9 mouse cellular contexts compared by ENCODE assay signal in the genomic region with DNA sequence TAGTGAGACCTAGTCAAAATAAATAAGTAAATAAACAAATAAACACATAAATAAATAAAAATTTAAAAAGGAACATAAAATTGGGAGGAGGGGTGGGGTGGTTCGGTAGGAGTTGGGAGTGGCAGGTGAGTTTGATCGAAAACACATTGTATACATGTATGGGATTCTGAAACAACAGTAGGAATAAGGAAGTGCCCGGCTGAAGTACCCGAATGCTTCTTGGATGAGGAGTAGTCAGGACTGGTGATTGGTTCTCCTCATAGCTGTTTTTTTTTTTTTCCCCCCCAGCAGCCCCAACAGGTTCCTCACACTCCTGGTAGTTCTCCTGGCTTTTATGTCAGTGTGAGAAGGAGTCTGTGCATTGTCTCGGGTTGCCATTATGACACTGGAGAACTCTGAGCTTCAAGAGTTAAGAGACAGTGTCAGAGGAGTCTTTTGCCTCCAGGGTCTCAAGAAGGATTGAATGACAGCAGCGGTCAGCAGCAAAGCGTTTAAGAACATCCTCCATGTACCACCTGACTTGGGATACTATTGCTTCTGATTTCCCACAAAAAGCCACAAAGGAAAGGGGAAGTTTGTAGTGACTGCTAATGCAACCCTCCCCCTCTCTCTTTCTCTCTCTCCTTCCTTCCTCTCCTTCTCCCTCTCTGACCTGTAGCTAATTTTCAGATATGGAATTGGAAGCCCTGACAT. TPM values are rescaled to one million over a fixed set of nuclear protein-coding genes. Genes with fewer than 3 reads are reported as not detected.
DNase-seq lines count a peak whose midpoint lies in the region; ATAC-seq and TF ChIP-seq lines count a peak whose summit lies in the region.
"Had no signal": no experiment of that assay in that cellular context is flagged by ENCODE, and none has a peak within 500 bp of the region (broad histone marks: within the 10 kb centered on the region; RNA-seq: fewer than 3 reads in every experiment).

No protein-coding gene starts in this region.

- 70% methylated on average over 7 of the region's 7 CpGs for WGBS in cerebellum, adult 2 months
- WGBS in hindbrain, embryonic 12.5 days = 67% methylated on average over 7 of the region's 7 CpGs

- H3K4me2 ChIP-seq in hindbrain, embryonic 12.5 days (replicated peaks) = peak overlapping the region; percentile 67

- no peaks in the 10 kb centered on the region for H3K27me3 ChIP-seq in cerebellum, adult 2 months (ENCODE audit: control insufficient read depth, insufficient read depth, low read length)
- no peaks in the 10 kb centered on the region for H3K27me3 ChIP-seq in G1E (ENCODE audit: insufficient read depth, low read length)
- H3K27me3 ChIP-seq in hindbrain, embryonic 12.5 days = no peaks in the 10 kb centered on the region

- H3K9ac ChIP-seq in hindbrain, embryonic 12.5 days = no peak overlapping the region

- TF ChIP-seq CTCF in cerebellum, adult 2 months (IDR thresholded peaks at IDR 0.05; ENCODE audit: borderline replicate concordance, insufficient read depth, low read depth, low read length) = no peak
- TF ChIP-seq CTCF in G1E (IDR thresholded peaks at IDR 0.05; ENCODE audit: low read depth, low read length) = no peak

- peak overlapping the region; percentile 97 for H3K4me3 ChIP-seq in cerebellum, adult 2 months (replicated peaks; ENCODE audit: insufficient read depth, low read depth, low read length)
- peak overlapping the region; percentile 82; the same call in 1 of the 2 replicates for H3K4me3 ChIP-seq in G1E (ENCODE audit: low read depth, low read length)
- no peak overlapping the region for H3K4me3 ChIP-seq in hindbrain, embryonic 12.5 days

- no peak for DNase-seq in cerebellum, adult 2 months
- DNase-seq in cerebellum, postnatal 4 days (ENCODE audit: low spot score in 2 of 2) = no peak
- no peak for DNase-seq in G1E (ENCODE audit: low spot score)
- DNase-seq in kidney, postnatal 4 days = no peak
- DNase-seq in frontal cortex, postnatal 25 days (ENCODE audit: low spot score in 2 of 2) = no peak
- DNase-seq: adrenal gland, postnatal 25 days had no signal

- 0 out of 2 replicates have a peak, but pooled peaks cover 2% of the 10 kb centered on the region for H3K9me3 ChIP-seq in G1E (replicated peaks)
- no peaks in the 10 kb centered on the region for H3K9me3 ChIP-seq in hindbrain, embryonic 12.5 days (replicated peaks)

- ATAC-seq in G1E (ENCODE audit: extremely low read depth, insufficient number of reproducible peaks, low FRiP score, poor library complexity, severe bottlenecking) = no peak
- ATAC-seq in hindbrain, embryonic 12.5 days (ENCODE audit: low FRiP score) = no peak
- ATAC-seq in megakaryocyte, adult 5-6 weeks (ENCODE audit: poor library complexity, severe bottlenecking) = peak; percentile 19; the same call in 1 of the 2 replicates
- ATAC-seq in inflammation-experienced regulatory T-cells, adult 6 months = no peak

- TF ChIP-seq POLR2A in cerebellum, adult 2 months (IDR thresholded peaks at IDR 0.05; ENCODE audit: borderline replicate concordance, insufficient read depth, low read length) = no peak

- no peaks in the 10 kb centered on the region for H3K4me1 ChIP-seq in cerebellum, adult 2 months (ENCODE audit: control insufficient read depth, insufficient read depth, low read length)
- peaks cover 49% of the 10 kb centered on the region for H3K4me1 ChIP-seq in G1E (ENCODE audit: insufficient read depth, low read depth, low read length)
- peaks cover 7% of the 10 kb centered on the region; the same call in 1 of the 2 replicates for H3K4me1 ChIP-seq in hindbrain, embryonic 12.5 days

- H3K36me3 ChIP-seq in G1E (replicated peaks) = peaks cover 24% of the 10 kb centered on the region
- H3K36me3 ChIP-seq in hindbrain, embryonic 12.5 days = no peaks in the 10 kb centered on the region; the same call in 1 of the 2 replicates

- no peak overlapping the region for H3K27ac ChIP-seq in cerebellum, adult 2 months (ENCODE audit: insufficient read depth, low read length)
- no peak overlapping the region for H3K27ac ChIP-seq in hindbrain, embryonic 12.5 days

RNA-seq across cellular contexts. Expression of gene Fxn, which starts 1.0 kb away (rescaled TPM):
- polyA plus RNA-seq in cerebellum, adult 2 months (2012; rRNA removed) = 13.2 and 14.5 TPM in 2 replicates
- 50.3 and 54.0 TPM in 2 replicates for total RNA-seq in G1E (2014; fragmentation: Nextera tagmentation)
- total RNA-seq in G1E (2017) = 23.8 and 24.3 TPM in 2 replicates
- 116 and 142 TPM in 2 replicates for polyA plus RNA-seq in G1E (2012)
- 36.3 and 44.6 TPM in 2 replicates for polyA plus RNA-seq in hindbrain, embryonic 12.5 days (2016; fragmentation: Nextera tagmentation; extraction: Ambion mirVana)
- 9.6 and 10.4 TPM in 2 replicates for total RNA-seq in megakaryocyte, adult 5-6 weeks (2015)
- 4.2 and 4.7 TPM in 2 replicates for total RNA-seq in megakaryocyte, adult 5-6 weeks (2017)
- polyA plus RNA-seq in inflammation-experienced regulatory T-cells, adult 6 months (2017; shearing (Covaris generic)) = 10 to 100 TPM; 12.9 to 16.1 (median 14.1) TPM

RNA-seq across cellular contexts. Expression of gene Tjp2, which starts 56.6 kb away (rescaled TPM):
- 26.5 and 27.7 TPM in 2 replicates for polyA plus RNA-seq in cerebellum, adult 2 months (2012; rRNA removed)
- total RNA-seq in G1E (2014; fragmentation: Nextera tagmentation) = not detected in 2 replicates
- total RNA-seq in G1E (2017) = 0.06 and 0.11 TPM in 2 replicates
- polyA plus RNA-seq in G1E (2012) = 0.02 and 0.03 TPM in 2 replicates
- 26.7 and 28.7 TPM in 2 replicates for polyA plus RNA-seq in hindbrain, embryonic 12.5 days (2016; fragmentation: Nextera tagmentation; extraction: Ambion mirVana)
- total RNA-seq in megakaryocyte, adult 5-6 weeks (2015) = 1.6 and 3.7 TPM in 2 replicates
- 2.4 and 3.3 TPM in 2 replicates for total RNA-seq in megakaryocyte, adult 5-6 weeks (2017)
- polyA plus RNA-seq in inflammation-experienced regulatory T-cells, adult 6 months (2017; shearing (Covaris generic)) = 1 to 10 TPM; 5.3 to 9.5 (median 5.4) TPM
